Mouse (Mus musculus) lung, postnatal 0 days (tissue): ENCODE measurements around the gene Ppp1r18. TPM values are rescaled to one million over a fixed set of nuclear protein-coding genes. Genes with fewer than 3 reads are reported as not detected.

Experiments
- ATAC-seq: fragments of 200-750 bp; cut with Nextera tagmentation; 2 replicates; pipeline ENCODE4 v1.8.0; 2017; ENCODE audit warnings: moderate library complexity
- DNase-seq: peaks from one replicate; pipeline ENCODE4 v3.0.0-alpha.2; 2016; ENCODE audit warnings: low spot score
- H3K27ac ChIP-seq: fragments of 300-500 bp; sonication (generic); 2 replicates; pipeline ENCODE4 v1.5.1; 2014; ENCODE audit warnings: antibody characterized with exemption, mild to moderate bottlenecking, low read length, mixed read lengths
- H3K27me3 ChIP-seq: fragments of 300-500 bp; sonication (generic); replicated peaks from 2 replicates; pipeline ENCODE4 v1.6.1; 2014; ENCODE audit warnings: low read length, mixed read lengths; ENCODE audit not compliant: insufficient read depth
- H3K36me3 ChIP-seq: fragments of 300-500 bp; sonication (generic); 2 replicates; pipeline ENCODE4 v1.6.1; 2014; ENCODE audit warnings: low read length, mixed read lengths; ENCODE audit not compliant: insufficient read depth
- H3K4me1 ChIP-seq: fragments of 300-500 bp; sonication (generic); 2 replicates; pipeline ENCODE4 v1.6.1; 2014; ENCODE audit warnings: antibody characterized with exemption, low read depth, low read length, mixed read lengths; ENCODE audit not compliant: insufficient read depth
- H3K4me2 ChIP-seq: fragments of 300-500 bp; sonication (generic); replicated peaks from 2 replicates; pipeline ENCODE4 v1.6.1; 2014; ENCODE audit warnings: low read depth, mild to moderate bottlenecking, low read length, moderate library complexity, mixed read lengths
- H3K4me3 ChIP-seq: fragments of 300-500 bp; sonication (generic); 2 replicates; pipeline ENCODE4 v1.5.1; 2014; ENCODE audit warnings: low read depth, low read length
- H3K9ac ChIP-seq: fragments of 300-500 bp; sonication (generic); replicated peaks from 2 replicates; pipeline ENCODE4 v1.6.1; 2014; ENCODE audit warnings: low read depth, mild to moderate bottlenecking
- H3K9me3 ChIP-seq: fragments of 300-500 bp; sonication (generic); 2 replicates; pipeline ENCODE4 v1.6.1; 2016; ENCODE audit warnings: low read length, mixed read lengths
- CTCF ChIP-seq: IDR thresholded peaks from 2 replicates; pipeline ENCODE4 v1.5.1; 2016; ENCODE audit warnings: antibody characterized with exemption, mild to moderate bottlenecking
- EP300 ChIP-seq: IDR thresholded peaks from 2 replicates; pipeline ENCODE4 v1.6.1; 2016; ENCODE audit warnings: antibody characterized with exemption, mild to moderate bottlenecking, control low read depth
- WGBS: fragments of 180-500 bp; shearing (Covaris S2); extraction: QIAGEN DNeasy Blood & Tissue Kit; methylation state at CpG from one replicate; pipeline ENCODE4 v1.1.7; 2014; 5-methylcytosine and 5-hydroxymethylcytosine counted together
- polyA plus RNA-seq: library from polyadenylated mRNA; unstranded; fragments of >200 nt; fragmentation: Nextera tagmentation; extraction: Ambion mirVana; gene quantifications from 2 replicates; pipeline ENCODE4 v1.2.1, GENCODE M21; 2015

The Ppp1r18 gene
- polyA plus RNA-seq, 1 experiment from 2014 or later, result 25.4 TPM

DNA sequence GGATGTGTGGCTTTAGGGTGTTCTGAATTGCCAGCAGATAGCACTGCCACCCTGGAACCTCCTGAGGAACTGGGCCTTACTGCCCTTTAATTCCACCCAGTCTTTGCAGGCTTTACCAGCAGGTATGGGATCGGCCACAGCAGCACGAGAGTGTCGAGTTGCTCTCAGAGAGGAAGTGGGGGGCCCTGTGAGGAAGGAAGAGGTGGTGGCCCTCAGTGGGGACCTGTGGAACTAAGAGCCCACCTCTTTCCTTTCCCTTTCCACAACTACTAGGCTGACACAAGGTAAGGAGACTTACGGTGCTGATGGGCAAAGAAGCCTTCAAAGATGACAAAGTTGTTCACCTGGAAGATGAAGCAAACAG is 38.6 kb downstream of the Ppp1r18 start:
- no peak for TF ChIP-seq CTCF
- Histone ChIP-seq H3K9me3 (no peaks in the 10 kb centered on the region), H3K36me3 (no peaks in the 10 kb centered on the region), H3K9ac (no peak overlapping the region), H3K27me3 (no peaks in the 10 kb centered on the region), H3K4me1 (no peaks in the 10 kb centered on the region), H3K27ac (peak overlapping the region; percentile 55), H3K4me3 (no peak overlapping the region), H3K4me2 (no peak overlapping the region)
- WGBS, result 48% methylated on average over 4 of the region's 4 CpGs
- DNase-seq, result no peak
- ATAC-seq, result no peak; the same call in 1 of the 2 replicates

DNA sequence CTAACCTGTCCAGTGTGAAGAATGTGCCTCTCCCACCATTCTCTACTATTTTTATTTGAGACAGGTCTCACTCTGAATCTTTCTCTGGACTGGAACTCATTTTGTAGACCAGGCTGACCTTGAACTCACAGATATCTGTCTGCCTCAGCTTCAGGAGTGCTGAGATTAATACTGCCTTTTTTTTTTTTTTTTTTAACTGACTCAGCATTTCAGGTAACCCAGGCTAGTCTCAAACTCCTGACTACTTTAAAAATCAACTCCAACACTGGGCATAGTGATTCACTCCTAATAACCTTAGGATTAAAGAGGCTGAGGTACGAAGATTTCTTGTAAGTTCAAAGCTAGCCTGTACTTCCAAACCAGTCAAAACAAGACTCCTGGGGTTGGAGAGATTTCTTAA is 40.2 kb downstream of the Ppp1r18 start:
- no peak for TF ChIP-seq CTCF
- no peaks in the 10 kb centered on the region for H3K36me3 ChIP-seq

DNA sequence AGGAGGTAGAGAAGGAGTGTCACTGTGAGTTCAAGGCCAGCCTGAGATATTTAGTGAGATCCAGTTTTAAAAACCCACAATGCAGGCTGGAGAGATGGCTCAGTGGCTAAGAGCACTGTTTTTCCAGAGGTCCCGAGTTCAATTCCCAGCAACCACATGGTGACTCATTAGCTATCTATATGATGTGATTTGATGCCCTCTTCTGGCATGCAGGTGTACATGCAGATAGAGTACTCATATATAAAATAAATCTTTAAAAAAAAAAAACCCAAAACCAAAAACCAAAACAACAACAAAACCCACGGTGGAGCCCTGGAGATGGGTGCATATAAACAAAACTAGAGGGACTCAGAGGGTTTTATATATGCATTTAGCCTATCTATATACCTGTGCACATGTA is 42.2 kb downstream of the Ppp1r18 start:
- H3K27me3 ChIP-seq, result no peaks in the 10 kb centered on the region
- DNase-seq (peak; percentile 41), ATAC-seq (no peak)
- no peaks in the 10 kb centered on the region for H3K4me1 ChIP-seq
- H3K4me3 ChIP-seq, result no peak overlapping the region
- no peak overlapping the region for H3K9ac ChIP-seq
- 72% methylated on average over 2 of the region's 2 CpGs for whole genome bisulfite sequencing
- no peaks in the 10 kb centered on the region for H3K36me3 ChIP-seq
- H3K4me2 ChIP-seq, result no peak overlapping the region
- no peaks in the 10 kb centered on the region for H3K9me3 ChIP-seq
- H3K27ac ChIP-seq, result no peak overlapping the region
- no peak for TF ChIP-seq EP300
- TF ChIP-seq CTCF, result peak; percentile 53

More for the DNA sequence above, 40.2 kb downstream of the Ppp1r18 start:
- DNase-seq, result no peak
- no peak for ATAC-seq
- H3K9me3 ChIP-seq, result no peaks in the 10 kb centered on the region
- 93% methylated on average over 1 of the region's 1 CpGs for WGBS
- H3K4me3 ChIP-seq, result no peak overlapping the region
- H3K4me1 ChIP-seq, result no peaks in the 10 kb centered on the region
- H3K27ac ChIP-seq, result no peak overlapping the region
- H3K27me3 ChIP-seq, result no peaks in the 10 kb centered on the region
- no peak overlapping the region for H3K4me2 ChIP-seq
- H3K9ac ChIP-seq, result no peak overlapping the region

DNA sequence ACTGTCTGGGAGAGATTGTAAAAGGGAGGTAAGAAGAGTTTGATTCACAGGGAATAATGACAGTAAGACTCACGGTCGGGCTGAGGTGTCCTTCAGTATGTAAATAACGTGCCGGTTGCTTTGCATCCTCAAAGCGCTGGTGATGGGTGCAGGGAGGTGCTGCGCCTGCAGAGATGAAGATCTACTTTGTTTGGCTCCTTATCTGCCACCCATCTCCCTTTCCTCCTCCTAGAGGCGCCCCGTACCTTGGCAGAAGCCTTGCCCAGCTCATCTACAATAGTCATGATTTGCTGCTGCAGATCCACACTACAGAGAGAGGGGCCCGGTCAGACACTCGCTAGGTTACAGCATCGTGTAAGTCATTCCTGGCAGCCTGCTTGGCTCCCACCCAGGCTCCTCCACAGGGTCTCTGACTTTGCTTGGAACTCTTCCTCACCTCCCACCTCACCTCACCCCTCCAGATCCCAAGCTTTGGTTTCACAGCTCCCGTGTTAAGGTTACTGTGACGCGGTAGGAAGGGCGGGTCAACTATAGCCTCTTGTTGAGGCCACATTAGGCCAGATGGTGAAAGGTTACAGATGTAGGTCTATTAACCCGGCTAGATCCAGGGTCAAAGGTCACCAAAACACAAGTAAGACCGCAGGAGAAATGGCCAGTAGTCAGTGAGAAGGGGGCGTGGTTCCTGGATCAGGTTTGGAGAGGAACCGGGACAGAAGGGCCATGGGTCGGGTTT is 44.0 kb downstream of the Ppp1r18 start:
- peak overlapping the region; percentile 62 for H3K4me3 ChIP-seq
- H3K9me3 ChIP-seq, result no peaks in the 10 kb centered on the region
- peak overlapping the region; percentile 87 for H3K4me2 ChIP-seq
- H3K36me3 ChIP-seq, result no peaks in the 10 kb centered on the region
- no peak for TF ChIP-seq CTCF
- no peak for TF ChIP-seq EP300
- H3K4me1 ChIP-seq, result no peaks in the 10 kb centered on the region
- DNase-seq, result no peak
- peak overlapping the region; percentile 75; the same call in 1 of the 2 replicates for H3K27ac ChIP-seq
- 11% methylated on average over 20 of the region's 20 CpGs for WGBS
- no peaks in the 10 kb centered on the region for H3K27me3 ChIP-seq
- peak; percentile 38 for ATAC-seq
- H3K9ac ChIP-seq, result peak overlapping the region; percentile 43

DNA sequence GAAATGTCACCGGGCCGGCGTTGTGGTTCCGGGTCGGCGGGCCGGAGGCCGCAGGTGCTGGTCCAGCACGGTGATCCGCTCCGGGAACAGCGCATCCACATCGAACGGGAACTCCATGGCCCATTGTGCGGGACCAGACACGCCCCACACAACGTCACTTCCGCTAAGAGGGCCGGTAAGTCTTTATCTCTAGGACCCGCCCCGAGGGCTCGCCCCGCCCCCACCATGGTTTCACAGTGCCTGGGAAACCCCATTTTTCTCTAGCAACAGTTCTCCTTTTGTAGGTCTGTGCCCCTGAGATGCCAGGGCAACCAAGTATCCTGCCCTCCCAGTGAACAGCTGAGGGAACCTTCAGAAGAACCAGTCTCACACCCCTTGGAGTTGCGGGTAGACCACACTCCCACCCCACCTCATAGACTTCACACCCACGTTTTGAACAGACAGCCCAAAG is 44.6 kb downstream of the Ppp1r18 start, which contains the start of gene Atat1:
Gene Atat1, minus strand, starts transcription at position 157 of the 451 bp plus-strand sequence.
- no peaks in the 10 kb centered on the region for H3K27me3 ChIP-seq
- peak within 1 kb of the TSS; percentile 43 for H3K9ac ChIP-seq
- ATAC-seq (peak; percentile 97), DNase-seq (peak; percentile 96)
- peak within 1 kb of the TSS; percentile 75 for H3K27ac ChIP-seq
- peak within 1 kb of the TSS; percentile 62 for H3K4me3 ChIP-seq
- H3K36me3 ChIP-seq, result no peaks in the 10 kb centered on the region
- peak within 1 kb of the TSS; percentile 87 for H3K4me2 ChIP-seq
- H3K9me3 ChIP-seq, result no peaks in the 10 kb centered on the region
- TF ChIP-seq CTCF, result no peak
- TF ChIP-seq EP300, result 0 out of 2 replicates have a peak, but pooled peaks have one; percentile 11
- no peaks in the 10 kb centered on the region for H3K4me1 ChIP-seq
- 3% methylated on average over 25 of the region's 25 CpGs for WGBS

DNA sequence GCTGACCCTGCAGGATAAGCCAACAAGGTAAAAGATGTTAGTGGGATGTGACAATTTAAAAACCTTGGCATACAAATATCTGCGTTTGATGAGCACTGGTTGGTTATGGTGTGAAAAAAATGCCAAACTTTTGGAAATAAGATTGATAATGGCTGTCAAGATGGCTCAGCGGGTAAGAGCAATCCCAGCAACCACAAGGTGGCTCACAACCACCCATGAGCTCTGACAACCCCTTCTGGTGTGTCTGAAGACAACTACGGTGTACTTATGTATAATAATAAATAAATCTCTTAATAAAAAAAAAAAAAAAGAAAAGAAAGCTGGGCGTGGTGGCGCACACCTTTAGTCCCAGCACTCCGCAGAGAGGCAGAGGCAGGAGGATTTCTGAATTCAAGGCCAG is 49.6 kb downstream of the Ppp1r18 start:
- DNase-seq, result no peak
- Histone ChIP-seq H3K4me2 (no peak overlapping the region; the same call in 1 of the 2 replicates), H3K9ac (no peak overlapping the region), H3K4me1 (peaks cover 8% of the 10 kb centered on the region; the same call in 1 of the 2 replicates), H3K4me3 (no peak overlapping the region), H3K27me3 (no peaks in the 10 kb centered on the region), H3K27ac (no peak overlapping the region), H3K9me3 (no peaks in the 10 kb centered on the region), H3K36me3 (no peaks in the 10 kb centered on the region)
- no peak for ATAC-seq
- WGBS, result 69% methylated on average over 6 of the region's 6 CpGs
- TF ChIP-seq CTCF (peak; percentile 20; the same call in 1 of the 2 replicates), EP300 (no peak)
